Mouse (Mus musculus) liver, postnatal 0 days (tissue): ENCODE results near the gene A030003K21Rik.
"Not testable (repeated sequence)": the region's sequence is repeated elsewhere in the genome, so short reads cannot be mapped to it uniquely, and the experiment has no call there.

Experiments used
- CTCF ChIP-seq: sonication (generic); IDR thresholded peaks from 2 replicates; pipeline ENCODE4 v1.5.1; 2016; ENCODE audit warnings: antibody characterized with exemption, low read depth
- EP300 ChIP-seq: IDR thresholded peaks from 2 replicates; pipeline ENCODE4 v1.6.1; 2016; ENCODE audit warnings: antibody characterized with exemption, low read depth, mild to moderate bottlenecking

- not testable (repeated sequence) for TF ChIP-seq CTCF, EP300
Measured at GRCm38 (mm10) chr1:82943295-82943694, at the start of gene A030003K21Rik.
